Mouse (Mus musculus) monocyte, adult 2 months (primary cell): ENCODE measurements around the gene Exosc8.

Source experiments
- DNase-seq, 2 experiments: peaks; one replicate each; pipeline ENCODE4 v3.0.0; 2022; ENCODE audit warnings: low spot score in 2 of 2, low read depth in 1 of 2

Gene Exosc8

GRCm38 (mm10) chr3:54681310-54682204, 53.6 kb downstream of the Exosc8 start:
- no peak for DNase-seq
